Comparison of ENCODE assay signal across 8 mouse cellular contexts in the genomic region with DNA sequence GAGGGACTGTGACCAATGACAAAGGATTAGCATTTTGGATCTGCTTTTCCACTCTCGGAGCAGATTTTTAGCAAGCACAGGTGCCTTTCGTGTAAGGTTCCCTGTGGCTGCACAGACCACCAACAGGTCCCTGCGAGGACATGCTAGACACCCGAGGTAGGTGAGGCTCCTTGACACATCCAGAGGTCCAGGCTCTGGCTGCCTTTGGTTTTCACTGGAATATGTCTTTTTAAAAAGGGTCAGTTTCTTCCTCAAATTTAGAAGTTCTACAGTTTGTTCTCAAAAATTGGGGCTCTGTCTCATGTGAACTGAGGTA. TPM values are rescaled to one million over a fixed set of nuclear protein-coding genes. Genes with fewer than 3 reads are reported as not detected.
DNase-seq lines count a peak whose midpoint lies in the region; ATAC-seq and TF ChIP-seq lines count a peak whose summit lies in the region.

No protein-coding gene starts in this region.

- ATAC-seq in liver, embryonic 14.5 days (ENCODE audit: insufficient read depth) = no peak

- peak overlapping the region; percentile 62 for H3K4me3 ChIP-seq in heart, embryonic 10.5 days
- H3K4me3 ChIP-seq in thymus, adult 2 months (ENCODE audit: control insufficient read depth, insufficient read depth, low read length) = peak overlapping the region; percentile 49
- H3K4me3 ChIP-seq in liver, embryonic 14.5 days (ENCODE audit: insufficient read depth in 1 of 2, low read depth in 2 of 2, low read length in 2 of 2) = peak overlapping the region; percentile 31 to 41; a peak in 2 of 4 replicates

- H3K27ac ChIP-seq in heart, embryonic 10.5 days = peak overlapping the region; percentile 88
- H3K27ac ChIP-seq in thymus, adult 2 months (ENCODE audit: control insufficient read depth, insufficient read depth, low read length) = peak overlapping the region; percentile 51; the same call in 1 of the 2 replicates
- H3K27ac ChIP-seq in liver, embryonic 14.5 days = no peak overlapping the region

- peaks cover 56% of the 10 kb centered on the region for H3K4me1 ChIP-seq in heart, embryonic 10.5 days
- peaks cover 14% of the 10 kb centered on the region for H3K4me1 ChIP-seq in thymus, adult 2 months (replicated peaks; ENCODE audit: control insufficient read depth, insufficient read depth, low read length)
- peaks cover 0 to 14% of the 10 kb centered on the region in 2 experiments; a peak in 2 of 4 replicates for H3K4me1 ChIP-seq in liver, embryonic 14.5 days (replicated peaks; ENCODE audit: control insufficient read depth in 2 of 2, insufficient read depth in 2 of 2, low read length in 1 of 2)

- no peak for DNase-seq in heart, embryonic 10.5 days (ENCODE audit: low spot score)
- no peak for DNase-seq in heart, postnatal 4 days
- no peak for DNase-seq in thymus, adult 2 months
- DNase-seq in thymus, postnatal 14 days = no peak
- DNase-seq in liver, embryonic 14.5 days (ENCODE audit: low read depth in 3 of 3, low spot score in 3 of 3) = no peak
- DNase-seq in adrenal gland, postnatal 36 days = no peak
- DNase-seq in frontal cortex, postnatal 36 days (ENCODE audit: low spot score in 2 of 2) = no peak
- DNase-seq in frontal cortex, postnatal 10 days (ENCODE audit: low spot score in 2 of 2) = no peak

- TF ChIP-seq EP300 in liver, embryonic 14.5 days (IDR thresholded peaks at IDR 0.05; ENCODE audit: low read depth) = no peak

- TF ChIP-seq POLR2A in thymus, adult 2 months (IDR thresholded peaks at IDR 0.05; ENCODE audit: control insufficient read depth, extremely low read depth, insufficient read depth, low read length, poor library complexity) = no peak

- WGBS in heart, embryonic 10.5 days = 7% methylated on average over 4 of the region's 4 CpGs
- WGBS in thymus, adult 2 months = 2% methylated on average over 4 of the region's 4 CpGs
- WGBS in liver, embryonic 14.5 days (ENCODE audit: insufficient replicate concordance) = 7% methylated on average over 4 of the region's 4 CpGs

- H3K9me3 ChIP-seq in heart, embryonic 10.5 days = no peaks in the 10 kb centered on the region
- H3K9me3 ChIP-seq in liver, embryonic 14.5 days (ENCODE audit: control insufficient read depth, low read length) = no peaks in the 10 kb centered on the region

- H3K36me3 ChIP-seq in heart, embryonic 10.5 days = no peaks in the 10 kb centered on the region
- no peaks in the 10 kb centered on the region for H3K36me3 ChIP-seq in thymus, adult 2 months (ENCODE audit: control insufficient read depth, insufficient read depth, low read length)
- H3K36me3 ChIP-seq in liver, embryonic 14.5 days (replicated peaks; ENCODE audit: control insufficient read depth, insufficient read depth, low read depth) = no peaks in the 10 kb centered on the region

- no peak for TF ChIP-seq CTCF in thymus, adult 2 months (IDR thresholded peaks at IDR 0.05; ENCODE audit: borderline replicate concordance, control insufficient read depth, extremely low read depth, insufficient read depth, low read length, poor library complexity)
- no peak for TF ChIP-seq CTCF in liver, embryonic 14.5 days (IDR thresholded peaks at IDR 0.05; ENCODE audit: low read depth)

- H3K9ac ChIP-seq in liver, embryonic 14.5 days (replicated peaks) = no peak overlapping the region

- peak overlapping the region; percentile 55 for H3K4me2 ChIP-seq in liver, embryonic 14.5 days (ENCODE audit: low read depth)

- no peaks in the 10 kb centered on the region for H3K27me3 ChIP-seq in heart, embryonic 10.5 days (ENCODE audit: insufficient read depth, poor library complexity, severe bottlenecking)
- no peaks in the 10 kb centered on the region for H3K27me3 ChIP-seq in thymus, adult 2 months (ENCODE audit: control insufficient read depth, insufficient read depth, low read length)
- H3K27me3 ChIP-seq in liver, embryonic 14.5 days (ENCODE audit: control insufficient read depth, insufficient read depth, low read length) = no peaks in the 10 kb centered on the region

RNA-seq across cellular contexts. Expression of gene Maml3, which starts 34.8 kb away (rescaled TPM):
- polyA plus RNA-seq in heart, embryonic 10.5 days (2016; fragmentation: Nextera tagmentation; extraction: Ambion mirVana) = 2.3 and 3.6 TPM in 2 replicates
- 1 to 10 TPM; 7.1 TPM for total RNA-seq in heart, postnatal 4 days (2021)
- 3.5 and 4.0 TPM in 2 replicates for polyA plus RNA-seq in thymus, adult 2 months (2012; rRNA removed)
- polyA plus RNA-seq in liver, embryonic 14.5 days (2012; rRNA removed) = 0.71 and 0.73 TPM in 2 replicates
- polyA plus RNA-seq in liver, embryonic 14.5 days (2014; fragmentation: Nextera tagmentation; extraction: Ambion mirVana) = 0.57 and 0.73 TPM in 2 replicates
- 1 to 10 TPM; 7.6 to 9.9 TPM for total RNA-seq in adrenal gland, postnatal 36 days (2021)
